Mouse (Mus musculus) MEL (cell line): Measurements from ENCODE around the gene Pabpn1l.

Experiments
- TCF12 ChIP-seq: IDR thresholded peaks from 2 replicates; pipeline ENCODE4 v1.6.1; 2014; ENCODE audit warnings: low read depth, mild to moderate bottlenecking, inconsistent platforms, low read length, improper control_type of control experiment, moderate library complexity
- ZC3H11A ChIP-seq: IDR thresholded peaks from 2 replicates; pipeline ENCODE4 v1.6.1; 2012; ENCODE audit warnings: low read depth, mild to moderate bottlenecking, inconsistent platforms, low read length, improper control_type of control experiment

GRCm38 (mm10) chr8:122604640-122605039 lies 17.9 kb downstream of the Pabpn1l start:
- TF ChIP-seq TCF12 (no peak), ZC3H11A (no peak)
